Comparison of ENCODE assay signal across 9 mouse cellular contexts in genomic region chr17:36161129-36162051, GRCm38 (mm10). TPM values are rescaled to one million over a fixed set of nuclear protein-coding genes. Genes with fewer than 3 reads are reported as not detected.
DNase-seq lines count a peak whose midpoint lies in the region; ATAC-seq and TF ChIP-seq lines count a peak whose summit lies in the region.
"Had no signal": no experiment of that assay in that cellular context is flagged by ENCODE, and none has a peak within 500 bp of the region (broad histone marks: within the 10 kb centered on the region; RNA-seq: fewer than 3 reads in every experiment).

No protein-coding gene starts in this region.

- H3K4me1 ChIP-seq in kidney, adult 2 months (ENCODE audit: control insufficient read depth, insufficient read depth, low read length) = 0 out of 2 replicates have a peak, but pooled peaks cover 2% of the 10 kb centered on the region
- peaks cover 4% of the 10 kb centered on the region for H3K4me1 ChIP-seq in embryonic facial prominence, embryonic 10.5 days
- no peaks in the 10 kb centered on the region for H3K4me1 ChIP-seq in intestine, postnatal 0 days (replicated peaks; ENCODE audit: control insufficient read depth, insufficient read depth, low read length)

- no peak overlapping the region for H3K9ac ChIP-seq in intestine, postnatal 0 days (ENCODE audit: low read depth, low read length)

- TF ChIP-seq POLR2A in kidney, adult 2 months (IDR thresholded peaks at IDR 0.05; ENCODE audit: low read depth, low read length) = no peak
- no peak for TF ChIP-seq POLR2A in myocyte (IDR thresholded peaks at IDR 0.05; ENCODE audit: insufficient read length, low read depth)

- no peak for TF ChIP-seq CTCF in kidney, adult 2 months (conservative IDR thresholded peaks at IDR 0.05; ENCODE audit: insufficient read depth, insufficient read length, low read depth, low read length)
- no peak for TF ChIP-seq CTCF in intestine, postnatal 0 days (IDR thresholded peaks at IDR 0.05; ENCODE audit: low read depth)

- peak overlapping the region; percentile 2; the same call in 1 of the 2 replicates for H3K4me3 ChIP-seq in kidney, adult 2 months (ENCODE audit: insufficient read depth, low read depth, low read length)
- peak overlapping the region; percentile 36 for H3K4me3 ChIP-seq in embryonic facial prominence, embryonic 10.5 days
- peak overlapping the region; percentile 28 for H3K4me3 ChIP-seq in intestine, postnatal 0 days (ENCODE audit: low read depth, low read length)
- H3K4me3 ChIP-seq in myocyte = no peak overlapping the region

- no peaks in the 10 kb centered on the region for H3K36me3 ChIP-seq in kidney, adult 2 months (ENCODE audit: control insufficient read depth, insufficient read depth, low read length)
- no peaks in the 10 kb centered on the region for H3K36me3 ChIP-seq in embryonic facial prominence, embryonic 10.5 days (replicated peaks)
- no peaks in the 10 kb centered on the region for H3K36me3 ChIP-seq in intestine, postnatal 0 days (ENCODE audit: control insufficient read depth, insufficient read depth)
- H3K36me3 ChIP-seq in myocyte (ENCODE audit: control insufficient read depth, insufficient read depth) = no peaks in the 10 kb centered on the region

- H3K27ac ChIP-seq in kidney, adult 2 months (ENCODE audit: insufficient read depth, low read depth, low read length) = no peak overlapping the region
- no peak overlapping the region for H3K27ac ChIP-seq in embryonic facial prominence, embryonic 10.5 days (replicated peaks)
- H3K27ac ChIP-seq in intestine, postnatal 0 days (ENCODE audit: low read depth, low read length) = no peak overlapping the region

- peak overlapping the region; percentile 44 for H3K4me2 ChIP-seq in intestine, postnatal 0 days (replicated peaks; ENCODE audit: low read depth)
- peak overlapping the region; percentile 18 for H3K4me2 ChIP-seq in myocyte (ENCODE audit: low read depth)

- H3K27me3 ChIP-seq in kidney, adult 2 months (replicated peaks; ENCODE audit: control insufficient read depth, insufficient read depth, low read length) = 0 out of 2 replicates have a peak, but pooled peaks cover 5% of the 10 kb centered on the region
- peaks cover 99% of the 10 kb centered on the region for H3K27me3 ChIP-seq in embryonic facial prominence, embryonic 10.5 days (replicated peaks; ENCODE audit: low read depth, poor library complexity, severe bottlenecking)
- peaks cover 29% of the 10 kb centered on the region for H3K27me3 ChIP-seq in intestine, postnatal 0 days (replicated peaks; ENCODE audit: control insufficient read depth, insufficient read depth, low read length)
- H3K27me3 ChIP-seq in myocyte (ENCODE audit: control insufficient read depth, insufficient read depth, insufficient read length) = peaks cover 35% of the 10 kb centered on the region
- H3K27me3 ChIP-seq: Patski had no signal

- WGBS in kidney, adult 2 months = 2% methylated on average over 56 of the region's 56 CpGs
- WGBS in embryonic facial prominence, embryonic 10.5 days = 2% methylated on average over 56 of the region's 56 CpGs
- 2% methylated on average over 56 of the region's 56 CpGs for WGBS in intestine, postnatal 0 days

- no peak for DNase-seq in kidney, adult 2 months
- no peak for DNase-seq in kidney, postnatal 10 days
- peak; percentile 39 for DNase-seq in embryonic facial prominence, embryonic 10.5 days (ENCODE audit: low spot score)
- DNase-seq in layer of hippocampus, postnatal 25 days (ENCODE audit: extremely low spot score in 1 of 2, low spot score in 1 of 2) = no peak
- DNase-seq in right cerebral cortex, adult 2 months (ENCODE audit: low spot score in 2 of 2) = no peak
- no peak for DNase-seq in thymus, adult 18-20 months

- H3ac ChIP-seq in myocyte (ENCODE audit: control insufficient read depth, insufficient read length) = no peak overlapping the region

- H3K79me2 ChIP-seq in myocyte (ENCODE audit: control insufficient read depth, insufficient read depth) = no peaks in the 10 kb centered on the region

- peak; percentile 46; the same call in 1 of the 2 replicates for ATAC-seq in intestine, postnatal 0 days
- ATAC-seq: Patski had no signal

- H3K9me3 ChIP-seq in embryonic facial prominence, embryonic 10.5 days = no peaks in the 10 kb centered on the region
- no peaks in the 10 kb centered on the region for H3K9me3 ChIP-seq in intestine, postnatal 0 days (ENCODE audit: control insufficient read depth)

TF ChIP-seq in myocyte, 11 proteins besides CTCF, POLR2A, EP300 and RAD21:
- TF ChIP-seq TCF3 (IDR thresholded peaks at IDR 0.05; ENCODE audit: insufficient read length, low read depth) = no peak
- no peak for TF ChIP-seq SRF (IDR thresholded peaks at IDR 0.05; ENCODE audit: control insufficient read depth, insufficient read length, low read depth)
- no peak for TF ChIP-seq MYOD1 (IDR thresholded peaks at IDR 0.05; ENCODE audit: control insufficient read depth in 1 of 3, insufficient read length in 2 of 3, low read depth in 2 of 3)
- no peak for TF ChIP-seq TCF12 (IDR thresholded peaks at IDR 0.05; ENCODE audit: insufficient read depth, poor library complexity, severe bottlenecking)
- no peak for TF ChIP-seq MYOG (IDR thresholded peaks at IDR 0.05; ENCODE audit: control insufficient read depth in 1 of 3, insufficient read depth in 1 of 3, insufficient read length in 2 of 3, low read depth in 2 of 3)
- no peak for TF ChIP-seq USF1 (IDR thresholded peaks at IDR 0.05; ENCODE audit: low read depth)
- TF ChIP-seq REST (IDR thresholded peaks at IDR 0.05; ENCODE audit: insufficient read depth, insufficient read length) = no peak
- TF ChIP-seq POLR2AphosphoS2 (IDR thresholded peaks at IDR 0.05; ENCODE audit: insufficient read length, low read depth) = no peak
- TF ChIP-seq CEBPB (IDR thresholded peaks at IDR 0.05; ENCODE audit: insufficient read depth, poor library complexity, severe bottlenecking) = no peak
- TF ChIP-seq MAX (IDR thresholded peaks at IDR 0.05; ENCODE audit: low read depth) = no peak
- TF ChIP-seq E2F4 (IDR thresholded peaks at IDR 0.05; ENCODE audit: insufficient read depth) = no peak

RNA-seq across cellular contexts. Expression of gene Gm8909, which starts 6.9 kb away (rescaled TPM):
- 0.14 TPM in 1 of 2 replicates, not detected in the other for polyA plus RNA-seq in kidney, adult 2 months (2012; rRNA removed)
- 0.11 TPM in 1 of 2 replicates, not detected in the other for polyA plus RNA-seq in embryonic facial prominence, embryonic 10.5 days (2016; fragmentation: Nextera tagmentation; extraction: Ambion mirVana)
- 28.7 and 31.1 TPM in 2 replicates for polyA plus RNA-seq in intestine, postnatal 0 days (2015; fragmentation: Nextera tagmentation; extraction: Ambion mirVana)
- polyA plus RNA-seq in myocyte (2012; fragmentation: generic; extraction: Trizol) = not detected
- not detected for total RNA-seq in layer of hippocampus, postnatal 25 days (2021)
- polyA plus RNA-seq: Patski had no signal

RNA-seq across cellular contexts. Expression of gene H2-T3, which starts 28.7 kb away (rescaled TPM):
- not detected in 2 replicates for polyA plus RNA-seq in kidney, adult 2 months (2012; rRNA removed)
- not detected in 2 replicates for polyA plus RNA-seq in embryonic facial prominence, embryonic 10.5 days (2016; fragmentation: Nextera tagmentation; extraction: Ambion mirVana)
- 53.3 and 65.3 TPM in 2 replicates for polyA plus RNA-seq in intestine, postnatal 0 days (2015; fragmentation: Nextera tagmentation; extraction: Ambion mirVana)
- not detected for polyA plus RNA-seq in myocyte (2012; fragmentation: generic; extraction: Trizol)
- not detected for total RNA-seq in layer of hippocampus, postnatal 25 days (2021)
- polyA plus RNA-seq: Patski had no signal

RNA-seq across cellular contexts. Expression of gene Gm7030, which starts 32.2 kb away (rescaled TPM):
- polyA plus RNA-seq in kidney, adult 2 months (2012; rRNA removed) = 0.19 TPM in 1 of 2 replicates, not detected in the other
- polyA plus RNA-seq in embryonic facial prominence, embryonic 10.5 days (2016; fragmentation: Nextera tagmentation; extraction: Ambion mirVana) = not detected in 2 replicates
- polyA plus RNA-seq in intestine, postnatal 0 days (2015; fragmentation: Nextera tagmentation; extraction: Ambion mirVana) = 0.93 and 1.3 TPM in 2 replicates
- polyA plus RNA-seq in myocyte (2012; fragmentation: generic; extraction: Trizol) = not detected
- total RNA-seq in layer of hippocampus, postnatal 25 days (2021) = not detected
- polyA plus RNA-seq: Patski had no signal

RNA-seq across cellular contexts. Expression of gene Gm19684, which starts 39.9 kb away (rescaled TPM):
- polyA plus RNA-seq in kidney, adult 2 months (2012; rRNA removed) = 0.15 and 0.36 TPM in 2 replicates
- polyA plus RNA-seq in embryonic facial prominence, embryonic 10.5 days (2016; fragmentation: Nextera tagmentation; extraction: Ambion mirVana) = not detected in 2 replicates
- polyA plus RNA-seq in intestine, postnatal 0 days (2015; fragmentation: Nextera tagmentation; extraction: Ambion mirVana) = 0.17 TPM in 1 of 2 replicates, not detected in the other
- polyA plus RNA-seq in myocyte (2012; fragmentation: generic; extraction: Trizol) = not detected
- total RNA-seq in layer of hippocampus, postnatal 25 days (2021) = not detected

Comparison
In these comparisons a context has a peak if more than half of its experiments do, and no peak if none do; other contexts are left out.
1. RNA of gene Gm8909, which starts 6.9 kb away (polyA plus RNA-seq): 28.7 to 31.1 TPM in intestine, postnatal 0 days; 0.14 TPM in kidney, adult 2 months, not detected in myocyte (single experiment) and 0.11 TPM in embryonic facial prominence, embryonic 10.5 days; every median in the first group is over 10 times any median in the second.
2. RNA of gene H2-T3, which starts 28.7 kb away (polyA plus RNA-seq): 53.3 to 65.3 TPM in intestine, postnatal 0 days; not detected in kidney, adult 2 months, not detected in embryonic facial prominence, embryonic 10.5 days and not detected in myocyte (single experiment); every median in the first group is over 10 times any median in the second.